Mouse (Mus musculus) spleen, adult 12 weeks (tissue): ENCODE data around the gene Shb.

Experiments used
- DNase-seq: peaks from one replicate; pipeline ENCODE4 v3.0.0; 2022; ENCODE audit warnings: low spot score

Shb gene

DNA sequence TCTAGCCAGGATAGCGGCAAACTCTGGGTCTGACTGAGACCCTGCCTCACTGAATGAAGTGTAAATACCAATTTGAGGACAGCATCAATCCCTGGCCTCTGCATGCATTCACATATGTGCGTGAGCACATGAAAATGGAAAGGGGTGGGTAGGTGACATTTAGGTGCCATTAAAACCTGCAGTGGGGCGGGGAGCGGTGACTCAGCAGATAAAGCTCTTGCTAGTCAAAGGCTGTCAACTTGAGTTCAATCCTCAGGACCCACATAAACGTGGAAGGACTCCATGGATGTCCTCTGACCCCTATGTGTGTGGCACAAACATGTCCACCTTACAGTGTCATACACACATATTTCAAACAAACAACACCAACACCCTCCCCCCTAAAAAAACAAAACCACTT is 50.8 kb downstream of the Shb start:
- no peak for DNase-seq

DNA sequence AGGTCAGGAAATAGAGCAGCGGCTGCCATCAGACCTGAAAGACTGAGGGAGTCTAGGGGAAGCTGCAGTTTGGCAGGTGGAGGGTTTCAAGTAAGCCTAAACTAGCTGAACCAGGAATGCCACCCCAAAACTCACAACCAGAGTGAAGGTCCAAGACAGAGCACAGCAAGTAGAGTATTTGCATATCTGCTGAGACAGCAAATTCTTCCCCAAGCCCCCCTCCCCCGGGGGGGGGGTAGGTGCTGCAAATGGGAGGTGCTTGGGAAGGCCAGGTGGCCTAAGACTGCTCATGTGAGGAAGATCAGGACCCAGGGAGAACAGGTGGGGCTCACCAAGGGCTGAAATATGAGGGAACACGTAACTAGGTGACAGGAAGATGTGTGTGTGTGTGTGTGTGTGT is 51.7 kb downstream of the Shb start:
- no peak for DNase-seq

DNA sequence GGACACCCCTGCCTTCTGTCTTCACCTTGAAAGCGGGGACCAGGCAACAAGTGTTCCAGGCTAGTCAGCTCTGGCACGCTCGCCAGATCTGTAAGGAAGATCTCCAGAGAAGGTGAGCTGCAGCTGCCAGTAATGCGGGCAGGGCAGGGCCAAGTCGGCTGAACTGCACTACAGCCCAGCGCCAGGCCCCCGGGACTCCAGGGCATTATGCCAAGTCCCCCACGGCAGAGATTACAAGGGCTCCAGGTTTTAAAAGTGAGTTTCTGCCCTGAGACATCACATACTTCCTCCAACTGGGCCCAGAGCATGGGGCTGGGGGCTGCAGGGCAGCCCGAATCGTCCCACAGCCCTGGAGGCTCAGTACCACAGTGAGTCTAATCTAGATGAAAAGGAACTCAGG is 52.8 kb downstream of the Shb start:
- no peak for DNase-seq

DNA sequence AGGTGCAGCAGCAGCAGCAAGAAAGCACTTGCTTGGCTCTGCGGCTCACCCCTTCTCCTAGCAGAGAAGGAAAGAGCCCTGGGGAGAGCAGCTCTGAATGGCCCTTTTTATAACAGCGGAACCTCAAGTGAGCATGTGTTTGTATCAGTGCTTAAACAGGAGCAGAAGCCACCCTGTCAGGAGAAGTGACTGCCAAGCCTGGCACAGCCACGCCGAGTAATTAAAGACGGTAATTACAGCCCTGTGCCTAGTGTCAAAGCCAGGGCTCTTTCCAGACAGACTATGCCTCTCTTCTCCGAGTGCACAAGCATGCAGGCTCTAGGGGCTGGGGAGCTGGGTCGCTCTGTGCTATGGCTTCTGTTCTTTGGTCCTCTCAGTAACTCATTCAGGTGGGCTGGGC is 54.1 kb downstream of the Shb start:
- DNase-seq, result no peak

DNA sequence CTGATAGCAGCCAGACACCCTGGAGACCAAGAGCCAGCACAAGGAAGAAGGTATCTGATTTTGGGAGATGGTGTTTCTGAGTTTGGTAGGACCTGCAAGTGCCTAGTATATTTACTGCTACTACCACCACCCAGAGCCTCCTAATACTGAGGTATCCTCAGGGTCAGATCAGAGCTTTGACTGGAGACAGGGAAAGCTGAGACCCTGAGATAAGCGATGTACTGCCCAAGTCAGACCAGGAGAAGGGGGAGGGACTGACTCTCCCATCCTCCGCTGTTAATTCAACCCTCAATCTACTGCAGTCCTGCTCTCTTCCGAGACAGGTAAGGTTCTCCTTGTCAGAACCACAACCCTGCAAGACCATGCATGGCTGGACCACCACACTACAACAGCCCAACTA is 55.2 kb downstream of the Shb start:
- DNase-seq, result no peak

DNA sequence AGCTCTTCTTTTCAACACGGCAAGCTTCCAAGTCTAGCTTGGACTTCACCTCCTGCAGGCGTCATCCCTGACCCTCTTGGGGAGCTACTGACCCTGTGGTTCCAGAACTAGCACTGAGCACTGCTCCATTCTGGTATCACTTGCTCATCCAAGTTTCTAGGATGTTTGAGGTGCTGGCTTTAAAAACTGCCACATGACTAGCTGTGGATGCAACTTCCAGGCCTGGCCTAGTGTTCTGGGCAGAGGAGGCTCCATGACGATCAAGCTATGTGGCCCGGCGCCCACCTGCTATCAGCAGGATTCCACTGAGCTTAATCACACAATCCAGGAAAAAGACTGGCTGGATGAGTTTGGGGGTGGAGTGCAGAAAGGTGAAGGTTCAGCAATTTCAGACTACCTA is 57.4 kb downstream of the Shb start:
- no peak for DNase-seq

DNA sequence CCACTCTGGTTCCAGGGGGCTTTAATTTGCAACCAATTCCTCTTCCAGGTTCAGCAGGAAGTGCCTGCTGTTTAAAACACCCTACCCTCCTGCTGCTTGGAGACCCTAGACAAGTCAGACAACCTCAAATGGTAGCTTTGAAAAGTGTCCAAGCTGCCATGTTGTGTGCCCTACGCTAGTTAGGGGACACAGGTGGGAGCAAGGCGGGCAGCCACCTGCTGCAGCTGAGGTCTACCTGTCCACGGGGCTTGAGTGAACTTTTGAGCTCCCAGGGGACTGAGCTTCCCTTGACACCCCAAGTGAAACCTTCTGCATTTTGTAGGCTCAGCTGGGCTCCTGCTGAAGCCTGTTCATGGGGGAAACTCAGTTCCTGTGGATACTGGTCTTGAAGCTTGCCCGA is 58.1 kb downstream of the Shb start:
- DNase-seq, result no peak

DNA sequence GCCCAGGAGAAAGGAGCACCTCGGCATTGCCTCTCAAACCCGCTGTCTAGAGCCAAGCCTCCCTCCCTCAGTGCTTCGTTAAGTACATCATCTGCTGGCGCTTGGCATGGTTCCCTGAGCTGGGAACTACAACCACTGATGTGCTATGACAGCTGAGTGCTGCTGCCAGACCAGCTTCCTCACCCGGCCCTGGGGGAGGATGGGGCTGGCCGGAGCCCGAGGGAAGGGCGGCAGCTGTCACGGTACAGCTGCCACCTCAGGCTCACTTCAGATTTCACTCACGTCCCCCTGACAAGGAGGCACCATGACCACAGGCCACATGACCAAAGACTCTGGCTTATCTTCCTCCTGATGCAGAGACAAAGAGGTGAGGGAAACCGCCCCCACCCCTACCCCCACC is 59.1 kb downstream of the Shb start:
- DNase-seq, result no peak

DNA sequence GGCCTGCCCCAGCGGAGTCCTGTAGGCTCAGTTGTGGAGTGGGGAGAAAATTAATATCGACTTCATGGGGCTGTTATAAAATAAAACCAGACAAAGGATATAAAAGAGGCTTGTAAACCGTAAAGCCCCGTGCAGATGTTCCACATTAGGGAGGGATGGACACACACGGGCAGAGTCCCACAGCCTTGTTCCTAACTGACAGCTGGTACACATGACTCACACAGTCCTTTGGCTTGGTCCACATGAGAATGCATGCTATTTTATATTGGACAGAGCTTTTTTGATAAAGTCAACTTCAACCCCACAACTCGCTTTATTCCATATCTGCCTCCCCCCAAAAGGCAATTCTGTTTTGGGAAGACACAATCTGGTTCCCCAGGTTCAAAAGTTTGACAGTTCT is 59.6 kb downstream of the Shb start:
- no peak for DNase-seq

DNA sequence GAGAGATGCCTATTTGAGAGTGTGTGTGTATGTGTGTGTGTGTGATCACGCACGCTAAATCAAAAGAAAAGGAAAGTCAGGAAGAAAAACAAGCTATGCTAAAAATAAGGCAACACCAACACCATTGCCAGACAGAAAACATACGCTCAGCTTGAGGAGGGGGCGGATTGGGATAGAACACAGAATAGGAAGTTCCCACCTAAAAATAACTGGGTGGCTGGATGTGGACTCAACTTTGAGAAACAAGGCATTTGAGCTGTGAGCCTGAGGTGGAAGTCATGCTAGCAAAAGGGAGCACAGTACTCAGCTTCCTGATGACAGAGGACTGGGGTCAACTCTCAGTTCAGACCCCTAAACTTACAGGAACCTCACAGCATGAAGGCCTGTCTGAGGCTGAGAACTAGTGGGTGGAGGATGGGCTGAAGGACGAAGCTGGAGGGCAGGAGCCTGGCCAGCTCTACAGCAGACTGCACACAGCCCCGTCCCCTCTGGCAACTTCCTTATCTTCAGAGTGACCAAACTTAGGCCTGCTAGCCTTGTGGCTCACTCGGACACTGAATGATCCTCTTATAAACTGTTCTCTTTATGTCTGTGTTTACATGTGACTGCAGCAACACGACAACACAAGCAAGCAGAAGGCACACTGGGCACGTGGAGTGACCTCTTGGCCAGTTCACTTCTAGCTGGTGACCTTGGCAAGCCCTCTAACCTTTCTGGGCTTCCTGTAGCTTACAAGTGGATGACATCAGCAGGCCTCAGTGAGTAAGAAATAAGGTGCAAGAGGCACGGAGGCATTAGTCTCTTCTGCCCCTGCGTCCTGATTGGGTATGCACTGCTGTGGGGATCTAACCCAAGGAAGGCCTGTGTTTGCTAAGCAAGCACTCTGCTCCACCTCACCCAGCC is 60.4 kb downstream of the Shb start:
- no peak for DNase-seq

DNA sequence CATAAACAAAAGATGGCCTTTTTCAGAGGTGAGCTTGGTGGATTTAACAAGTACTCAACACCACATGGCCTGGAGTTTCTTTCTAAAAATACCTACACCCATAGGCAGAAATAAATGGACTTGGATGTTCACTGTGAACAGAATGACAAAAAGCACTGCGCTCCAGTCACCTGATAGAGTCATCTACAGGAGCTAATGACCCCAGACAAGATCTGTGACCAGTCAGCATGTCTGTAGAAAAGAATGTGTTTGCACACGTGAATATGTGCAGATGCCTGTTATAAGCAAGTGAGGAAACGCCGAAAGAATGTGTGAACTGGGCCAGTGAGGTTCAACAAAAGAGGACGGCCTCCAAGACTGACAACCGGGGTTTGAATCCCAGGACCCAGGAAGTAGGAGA is 63.2 kb downstream of the Shb start:
- DNase-seq, result no peak

DNA sequence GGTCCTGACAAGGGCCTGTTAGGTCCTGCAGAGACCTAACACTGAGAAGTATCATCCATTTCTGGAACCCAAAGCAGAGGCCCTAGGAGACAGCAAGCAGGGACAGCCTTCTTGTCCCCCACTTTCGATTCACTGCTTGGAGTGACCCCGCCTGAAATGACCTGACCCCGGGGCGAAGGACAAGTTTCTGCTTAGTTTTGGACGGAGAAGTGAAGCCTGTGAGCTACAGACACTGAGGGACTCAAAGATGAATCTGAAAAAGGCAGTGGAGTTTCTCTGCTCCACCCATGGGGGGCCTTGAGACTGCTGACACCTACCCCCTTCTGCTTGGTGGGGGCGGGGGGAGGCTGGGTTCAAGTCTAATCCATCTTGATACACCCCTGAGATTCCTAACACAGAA is 63.8 kb downstream of the Shb start:
- DNase-seq, result no peak

DNA sequence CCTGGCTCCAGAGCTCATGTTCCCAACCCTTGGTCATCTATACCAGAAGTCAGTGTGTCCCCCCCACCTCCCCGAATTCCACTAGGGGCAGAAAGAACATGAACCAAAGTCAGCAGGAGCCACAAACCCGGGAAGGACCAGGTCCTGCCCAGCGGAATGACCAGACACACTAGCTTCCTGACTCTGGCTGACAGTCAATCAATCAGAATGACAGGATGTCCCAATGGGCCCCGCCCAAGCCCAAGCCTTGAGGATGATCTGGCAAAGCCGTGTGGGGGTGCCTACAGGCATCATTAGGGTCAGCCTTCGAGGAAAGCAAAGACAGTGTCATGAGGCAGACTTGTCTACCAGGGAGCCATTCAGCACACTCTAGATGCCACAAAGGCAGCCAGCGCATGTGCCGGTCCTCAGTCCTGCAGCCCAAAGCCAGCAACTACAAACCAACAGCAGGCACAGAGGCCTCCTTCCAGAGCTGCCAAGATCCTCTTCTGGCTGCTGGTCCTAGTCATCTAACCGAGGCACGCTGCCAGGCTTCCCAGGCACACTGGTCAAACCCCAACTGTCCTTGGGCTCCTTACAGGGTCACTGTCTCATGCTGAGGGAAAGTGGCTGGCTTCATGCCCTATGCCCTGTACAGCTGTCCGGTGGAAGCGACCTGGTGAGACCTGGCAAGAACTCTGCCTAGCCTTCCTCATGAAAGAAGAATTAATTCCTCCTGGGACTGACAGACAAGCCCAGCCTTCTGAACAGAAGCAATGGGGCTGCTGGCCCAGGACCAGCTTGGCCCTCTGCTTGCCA is 65.0 kb downstream of the Shb start:
- no peak for DNase-seq

DNA sequence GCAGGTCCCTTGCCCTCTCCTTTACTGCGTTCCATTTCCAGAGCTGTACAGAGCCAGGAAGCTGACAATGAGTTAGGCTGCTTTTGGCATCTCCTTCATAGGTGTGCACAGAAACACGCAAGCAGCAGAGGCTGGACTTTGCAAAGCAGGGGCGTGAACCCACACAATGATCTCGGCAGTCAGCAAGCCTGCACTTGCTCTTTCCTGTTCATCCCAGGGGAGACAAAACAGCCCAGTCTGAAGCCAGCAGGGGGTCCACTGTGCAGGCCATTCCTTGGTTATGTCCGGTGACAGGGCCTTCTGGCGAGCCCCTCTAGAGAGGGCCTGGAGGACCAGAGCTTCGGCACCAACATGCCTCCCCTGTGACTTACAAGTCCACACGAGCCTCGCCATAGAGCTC is 67.3 kb downstream of the Shb start:
- DNase-seq, result no peak

DNA sequence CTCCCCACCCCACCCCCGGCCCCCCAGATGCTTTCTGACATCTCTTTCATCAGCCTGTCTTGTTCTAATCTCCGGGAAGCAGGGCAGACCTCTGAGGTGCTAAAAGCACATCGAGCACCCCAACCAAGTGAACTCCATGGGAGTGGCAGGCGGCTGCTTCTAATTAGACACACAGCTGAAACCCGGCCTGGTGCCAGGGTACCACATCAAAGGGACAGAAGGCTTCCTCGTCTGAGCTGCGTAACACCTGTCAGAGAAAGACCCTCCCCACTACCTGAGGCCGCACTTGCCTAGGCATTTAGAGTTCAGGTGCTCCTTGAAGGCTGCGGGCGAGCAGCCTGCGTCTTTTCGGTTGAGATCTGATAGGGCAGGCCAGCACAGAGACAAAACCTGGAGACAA is 67.7 kb downstream of the Shb start:
- DNase-seq, result no peak

DNA sequence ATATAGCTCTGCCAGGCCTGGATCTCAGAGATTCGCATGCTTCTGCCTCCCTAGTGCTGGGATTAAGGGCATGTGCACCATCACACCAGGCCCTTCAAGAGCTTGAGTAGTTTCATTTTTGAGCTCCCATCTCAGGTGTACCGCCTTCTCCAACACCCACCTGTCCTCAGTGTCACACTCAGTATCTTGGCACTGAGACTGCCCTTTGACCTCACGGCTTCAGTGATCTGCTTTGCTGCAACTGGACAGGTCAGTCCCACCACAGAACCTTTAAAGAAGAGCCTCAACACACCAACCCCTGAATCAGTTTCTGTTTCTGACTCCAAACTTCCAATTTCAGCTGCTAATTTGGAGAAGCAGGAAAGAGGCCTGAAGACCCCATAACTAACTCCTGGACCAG is 68.1 kb downstream of the Shb start:
- DNase-seq, result no peak

DNA sequence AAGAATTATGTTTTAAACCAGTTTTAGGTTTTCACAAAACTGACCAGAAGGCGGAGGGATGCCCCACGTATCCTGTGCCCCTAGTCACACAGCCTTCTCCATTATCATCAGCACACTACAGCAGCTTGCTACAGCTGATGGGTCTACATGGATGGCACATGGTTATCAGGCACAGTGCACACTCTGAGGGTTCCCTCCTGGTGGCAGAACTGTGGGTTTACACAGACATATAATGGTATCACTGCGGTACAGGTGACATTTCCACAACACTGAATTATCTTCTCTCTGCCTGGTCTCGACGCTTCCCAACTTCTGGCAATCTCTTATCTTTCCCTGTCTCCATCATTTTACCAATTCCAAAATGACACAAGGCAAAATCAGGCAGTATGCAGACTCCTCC is 69.6 kb downstream of the Shb start:
- no peak for DNase-seq

DNA sequence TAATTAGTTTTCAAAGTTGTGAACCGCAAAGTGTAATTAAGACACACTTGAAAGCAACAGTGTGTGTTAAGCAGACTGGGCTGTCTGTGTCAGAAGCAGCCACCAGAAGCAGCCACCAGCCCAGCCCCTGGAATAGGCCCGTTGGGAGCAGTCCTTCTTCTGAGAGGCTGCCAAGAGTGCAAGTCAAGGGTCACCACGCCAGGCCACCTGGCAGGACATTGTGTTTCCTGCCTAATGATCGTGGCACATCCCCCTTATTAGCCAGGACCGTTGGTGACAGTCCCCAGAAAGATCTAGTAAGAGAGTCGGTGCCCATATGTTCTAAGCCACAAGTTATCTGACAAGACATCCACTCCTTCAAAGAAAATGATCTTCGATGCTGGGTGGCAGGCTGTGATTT is 70.6 kb downstream of the Shb start:
- DNase-seq, result no peak

DNA sequence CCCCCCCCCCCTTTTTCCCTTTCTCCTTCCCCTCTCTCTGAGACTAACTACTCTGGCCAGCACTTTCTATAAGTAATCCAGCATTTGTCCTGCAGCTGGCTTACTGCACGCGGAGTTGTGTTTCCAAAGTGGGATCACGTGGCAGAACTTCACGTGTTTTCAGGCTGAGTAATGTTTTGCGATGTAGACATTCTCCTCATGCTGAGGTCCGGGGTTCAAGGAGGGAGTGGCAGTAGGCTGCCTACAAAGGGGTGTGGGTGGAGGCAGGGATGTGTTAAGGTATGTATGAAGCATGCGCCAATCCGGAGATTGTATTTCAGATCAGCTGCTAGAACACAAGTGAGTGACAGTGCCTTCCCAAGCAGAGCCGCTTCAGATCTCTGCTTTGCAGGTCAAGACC is 72.9 kb downstream of the Shb start:
- no peak for DNase-seq

DNA sequence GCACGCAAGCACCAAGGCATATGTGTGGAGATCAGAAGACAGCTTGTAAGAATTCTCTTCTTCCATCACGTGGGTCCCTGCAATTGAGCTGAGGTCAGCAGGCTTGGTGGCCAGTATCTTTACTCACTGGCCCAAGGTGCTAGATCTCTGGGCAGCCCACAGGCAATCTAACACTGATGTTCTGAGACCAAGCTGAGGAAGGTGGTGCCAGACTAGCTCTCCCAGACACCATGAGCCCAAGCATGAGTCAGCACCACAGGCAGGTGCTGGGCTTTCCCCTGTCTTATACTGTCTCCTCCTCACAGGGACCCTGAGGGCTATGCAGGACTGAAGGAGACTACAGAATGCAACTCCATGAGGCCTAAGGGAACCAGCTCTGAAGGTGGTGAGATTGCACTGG is 74.7 kb downstream of the Shb start:
- no peak for DNase-seq

DNA sequence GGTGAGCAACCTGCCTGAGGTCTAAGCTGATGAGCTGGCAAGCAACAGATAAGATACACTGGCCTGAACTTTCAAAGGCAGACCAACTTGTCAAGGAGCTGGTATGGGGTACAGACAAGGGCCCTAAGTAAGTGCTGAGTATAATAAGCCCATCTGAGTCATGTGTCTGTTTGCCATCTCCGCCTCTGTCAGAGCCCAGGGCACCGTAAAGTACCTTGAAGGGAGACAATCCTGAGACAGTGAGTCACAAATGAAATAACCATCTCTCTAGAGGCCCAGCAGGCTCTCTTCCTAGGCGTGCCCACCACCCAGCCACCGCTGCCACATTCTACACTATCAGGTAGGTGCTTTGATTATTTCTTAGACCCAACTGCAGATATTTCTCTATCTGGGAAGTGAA is 77.3 kb downstream of the Shb start:
- no peak for DNase-seq

DNA sequence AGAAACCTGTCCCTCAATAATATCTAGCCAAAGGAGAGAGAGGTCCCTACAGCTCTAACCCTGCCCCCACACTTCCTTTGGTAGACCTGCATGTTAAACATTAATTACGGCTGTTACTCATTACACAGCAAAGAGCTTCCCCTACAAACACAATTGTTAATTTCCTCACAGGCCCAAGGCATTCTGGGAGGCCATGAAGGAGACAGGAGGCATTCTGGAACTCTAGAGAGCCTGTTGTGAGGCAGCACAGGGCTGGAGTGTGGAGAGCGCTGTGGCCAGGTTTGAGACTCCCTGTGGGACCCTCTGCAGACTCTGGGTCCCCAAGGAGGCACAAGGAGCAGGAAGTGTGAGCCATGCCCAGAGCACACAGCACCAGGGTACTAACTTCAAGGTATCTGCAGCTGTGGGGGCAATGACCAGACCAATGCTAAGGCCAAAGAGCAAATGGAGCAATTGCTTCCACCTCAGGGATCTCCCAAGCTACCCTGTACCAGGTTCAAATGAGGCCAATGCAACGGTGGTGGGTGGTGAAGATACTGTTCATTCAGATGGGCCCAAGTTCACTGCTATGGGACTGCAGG is 78.9 kb downstream of the Shb start:
- DNase-seq, result no peak

DNA sequence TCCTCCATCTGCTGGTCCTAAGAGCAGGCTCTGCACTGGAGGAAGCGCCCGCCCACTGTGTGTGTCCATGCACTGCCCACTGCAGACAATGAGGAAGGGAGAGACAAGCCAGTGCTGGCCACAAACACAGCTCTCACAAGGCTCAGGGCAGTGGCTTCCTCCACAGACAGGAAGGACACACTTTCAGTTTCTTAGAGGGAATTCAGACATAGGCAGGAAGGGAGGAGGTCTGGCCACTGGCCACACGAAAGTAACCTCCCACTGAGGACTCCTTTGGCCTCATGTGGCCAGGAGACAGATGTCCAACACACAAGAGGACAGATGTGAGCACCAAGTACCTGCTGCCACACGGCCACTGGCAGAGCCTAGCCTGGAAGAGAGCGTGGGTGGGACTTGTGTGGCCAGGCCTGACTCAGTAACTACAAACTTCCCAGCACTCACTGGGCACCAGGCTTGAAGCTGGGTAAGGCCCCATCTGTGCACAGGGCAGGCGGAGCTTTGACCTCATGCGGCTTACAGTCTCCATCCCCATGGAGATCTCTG is 79.6 kb downstream of the Shb start:
- no peak for DNase-seq
